Mouse (Mus musculus) spleen, adult 18-20 months (tissue): Measurements from ENCODE around the gene Slc26a1.

Experiments
- DNase-seq, 2 experiments: peaks; one replicate each; pipeline ENCODE4 v3.0.0; 2022; ENCODE audit warnings: mixed read lengths in 2 of 2

Slc26a1 gene

DNA sequence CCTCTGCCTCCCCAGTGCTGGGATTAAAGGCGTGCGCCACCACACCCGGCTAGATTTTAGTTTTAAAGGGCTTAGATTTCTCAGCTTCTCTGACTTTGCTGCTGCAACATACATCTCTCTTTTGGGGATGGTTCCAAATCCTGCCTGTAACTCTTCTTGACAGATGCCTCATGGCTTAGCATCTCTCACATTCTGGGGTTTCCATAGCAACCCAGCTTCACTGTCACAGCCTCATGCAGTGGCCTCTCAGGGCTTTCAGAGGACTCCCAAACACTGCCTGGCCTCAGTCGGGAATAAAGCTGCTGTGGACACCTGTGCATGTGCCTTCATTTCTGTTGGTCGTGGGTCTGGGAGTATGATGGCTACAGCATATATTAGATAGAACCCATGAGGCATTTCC lies 13.7 kb upstream of the Slc26a1 start:
- DNase-seq = no peak

- no peak for DNase-seq
Observed at GRCm38 (mm10) chr5:108680871-108681270, 5.5 kb upstream of the Slc26a1 start.

DNA sequence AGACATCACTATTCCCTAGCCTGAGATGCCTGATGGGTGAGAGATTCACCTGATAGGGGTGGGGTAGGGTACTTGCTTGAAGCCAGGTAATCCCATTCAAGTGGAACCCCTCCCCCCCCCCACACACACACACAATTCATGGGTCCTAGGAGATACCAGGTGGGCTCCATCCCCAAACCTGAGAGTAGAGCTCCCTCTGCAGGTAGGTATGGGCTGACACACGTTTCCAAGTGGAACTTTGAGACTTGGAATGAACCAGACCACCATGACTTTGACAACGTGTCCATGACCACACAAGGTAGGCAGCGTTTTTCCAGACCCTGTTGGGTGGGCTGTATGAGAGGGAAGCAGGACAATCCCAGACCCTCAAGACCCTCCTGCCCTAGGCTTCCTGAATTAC lies 4.5 kb upstream of the Slc26a1 start:
- no peak for DNase-seq

DNA sequence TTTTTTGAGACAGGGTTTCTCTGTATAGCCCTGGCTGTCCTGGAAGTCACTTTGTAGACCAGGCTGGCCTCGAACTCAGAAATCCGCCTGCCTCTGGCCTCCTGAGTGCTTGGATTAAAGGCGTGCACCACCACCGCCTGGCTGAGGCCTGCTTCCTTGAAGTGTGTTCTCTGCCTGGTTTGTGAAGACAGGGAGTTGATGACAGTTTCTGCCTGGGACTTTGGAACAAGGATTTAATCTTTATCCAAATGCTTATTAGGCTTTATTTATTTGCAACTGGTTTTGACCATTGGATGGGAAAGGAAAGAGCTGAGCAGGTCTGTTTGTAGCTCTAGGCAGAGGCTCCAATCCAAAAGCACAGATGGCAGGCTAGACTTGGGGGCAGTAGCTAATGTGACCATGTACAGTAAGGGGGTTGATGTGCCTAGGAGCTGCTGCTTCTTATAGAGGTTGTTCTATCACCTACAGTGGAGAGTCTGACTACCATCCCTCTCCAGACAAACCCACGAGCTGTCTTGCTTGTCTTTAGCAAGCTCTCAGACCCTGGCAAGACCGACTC lies 3.0 kb upstream of the Slc26a1 start:
- no peak for DNase-seq

DNA sequence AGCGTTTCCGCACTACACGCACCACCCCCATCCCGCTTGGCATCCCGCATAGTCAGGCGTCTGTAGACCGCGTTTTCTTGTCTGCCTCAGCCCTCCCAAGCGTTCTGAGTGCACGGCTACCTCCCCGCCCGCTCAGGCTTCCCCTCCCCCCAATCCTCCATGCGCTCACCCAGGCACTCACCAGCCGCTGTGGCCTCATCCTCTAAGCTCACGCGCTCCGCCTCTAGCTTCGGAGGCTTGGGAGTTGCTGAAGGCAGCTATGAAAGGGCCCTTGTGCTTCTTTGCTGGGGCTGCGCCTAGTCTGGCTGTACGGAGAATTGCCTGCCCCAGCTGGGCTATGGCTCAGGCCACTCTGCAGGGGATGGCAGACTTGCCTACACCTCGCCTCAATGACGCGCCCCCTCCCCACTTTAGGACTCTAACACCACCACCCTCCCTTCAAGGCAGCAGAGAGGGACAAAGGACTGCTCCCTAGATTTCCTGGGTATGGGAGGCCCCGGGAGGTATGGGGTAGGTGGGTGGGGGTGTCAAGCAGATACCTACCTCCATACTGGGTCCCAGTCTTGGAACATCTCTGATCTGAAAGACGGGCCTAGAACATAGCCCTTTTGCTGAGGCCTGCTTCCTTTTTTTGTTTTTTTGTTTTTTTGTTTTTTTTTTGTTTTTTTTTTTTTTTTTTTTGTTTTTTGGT lies 2.4 kb upstream of the Slc26a1 start:
- no peak for DNase-seq

DNA sequence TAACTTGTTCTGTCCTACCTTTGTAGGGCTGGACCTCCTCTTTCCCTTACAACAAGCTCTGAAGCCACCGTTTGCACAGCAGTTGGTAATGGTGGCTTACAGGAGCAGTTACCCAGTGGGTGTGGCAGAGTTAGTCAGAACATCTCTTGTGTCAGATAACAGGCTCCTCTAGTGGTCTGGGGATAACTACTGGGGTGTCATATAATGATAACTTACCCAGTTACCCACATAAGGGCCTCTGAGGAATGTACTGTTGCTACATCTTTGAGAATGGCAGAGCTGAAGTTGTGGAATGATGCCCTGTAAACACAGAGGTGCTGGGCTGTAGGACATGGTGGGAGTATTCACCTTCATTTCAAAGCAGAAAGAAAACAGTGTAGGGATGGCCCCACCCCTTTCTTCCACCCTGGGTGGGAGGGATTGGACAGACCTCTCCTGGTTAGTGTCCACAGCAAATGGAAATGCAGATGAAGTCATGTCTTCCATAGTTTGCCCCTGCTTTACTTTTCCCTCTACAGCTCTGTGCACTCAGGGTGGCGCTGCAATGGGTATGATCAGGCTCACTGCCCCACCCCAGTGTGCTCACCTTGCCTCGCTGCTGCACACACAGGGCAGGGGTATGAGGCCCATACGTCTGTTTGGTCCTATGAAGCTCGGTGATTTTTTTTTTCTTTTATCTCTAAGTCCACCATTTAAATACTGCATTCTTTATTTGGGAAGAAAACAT lies 1.6 kb upstream of the Slc26a1 start:
- no peak for DNase-seq

GRCm38 (mm10) chr5:108674624-108675023 lies 745 bp downstream of the Slc26a1 start:
- DNase-seq = no peak

DNA sequence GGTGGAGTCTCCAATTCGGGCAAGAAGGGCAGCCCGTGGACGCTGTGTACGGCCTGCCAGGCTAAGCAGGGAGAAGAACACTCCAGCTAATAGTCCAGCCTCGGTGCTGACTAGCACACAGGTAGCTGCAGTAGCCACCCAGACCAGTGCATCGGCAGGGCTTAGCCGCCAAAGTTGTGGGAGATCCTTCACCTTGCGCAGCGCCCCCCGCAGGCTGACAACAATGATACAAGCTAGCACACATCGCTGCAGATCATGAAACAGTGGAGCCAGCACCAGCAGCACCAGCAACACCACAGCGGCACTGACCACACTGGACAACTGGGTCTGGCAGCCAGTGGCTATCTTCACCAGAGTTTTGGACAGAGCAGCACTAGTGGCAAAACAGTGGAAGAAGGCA lies 3.6 kb downstream of the Slc26a1 start:
- DNase-seq = no peak

GRCm38 (mm10) chr5:108670785-108671184 lies 4.6 kb downstream of the Slc26a1 start:
- DNase-seq = peak in 1 of 2 experiments; percentile 55

- DNase-seq = no peak
Observed at GRCm38 (mm10) chr5:108669986-108670385, 5.4 kb downstream of the Slc26a1 start.

- DNase-seq = peak; percentile 84 to 87
Observed at GRCm38 (mm10) chr5:108668977-108669936, 6.1 kb downstream of the Slc26a1 start, which contains the start of gene Dgkq. Dgkq (minus strand) TSS chr5:108669672.

DNA sequence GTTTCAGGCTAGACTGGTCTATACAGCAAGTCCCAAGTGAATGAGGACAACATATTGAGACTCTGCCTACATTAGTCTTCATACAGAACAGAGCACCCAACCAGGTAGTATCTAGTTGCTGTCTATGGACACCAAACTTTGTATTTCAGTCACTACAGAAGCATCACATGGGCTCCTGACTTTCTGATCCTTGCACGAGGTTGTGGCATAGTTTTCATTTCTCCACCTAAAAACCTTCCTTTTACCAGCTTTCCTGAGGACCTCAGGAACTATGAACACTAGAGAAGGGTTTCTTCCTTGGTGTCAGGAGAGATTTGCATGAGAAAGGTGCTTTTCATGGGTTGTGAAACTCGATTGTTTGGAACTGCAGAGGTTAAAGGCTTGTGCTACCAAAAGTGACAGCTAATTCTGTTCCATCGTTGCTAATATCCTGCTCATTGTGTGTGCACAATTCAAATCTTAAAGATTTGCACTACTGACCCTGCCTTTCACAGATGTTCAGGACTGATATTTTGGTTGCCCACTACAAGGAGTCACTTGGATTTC lies 6.9 kb downstream of the Slc26a1 start:
- no peak for DNase-seq

DNA sequence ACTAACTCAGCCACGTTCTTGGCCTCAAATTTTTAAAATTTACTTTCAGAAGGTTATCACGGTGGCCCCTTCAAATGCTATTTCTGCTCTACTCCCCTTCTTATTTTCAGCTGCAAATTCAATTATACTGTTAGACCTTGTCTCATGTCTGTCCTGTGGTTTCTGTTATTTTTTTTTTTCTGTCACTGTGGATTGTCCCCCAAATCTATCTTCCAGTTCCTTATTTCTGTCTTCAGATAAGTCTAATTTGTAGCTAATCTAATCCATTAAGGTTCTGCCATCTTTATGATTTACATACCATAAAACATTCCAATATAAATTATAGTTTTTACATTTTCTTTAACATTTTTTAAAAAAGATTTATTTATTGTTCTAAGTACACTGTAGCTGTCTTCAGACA lies 8.0 kb downstream of the Slc26a1 start:
- DNase-seq = no peak

DNA sequence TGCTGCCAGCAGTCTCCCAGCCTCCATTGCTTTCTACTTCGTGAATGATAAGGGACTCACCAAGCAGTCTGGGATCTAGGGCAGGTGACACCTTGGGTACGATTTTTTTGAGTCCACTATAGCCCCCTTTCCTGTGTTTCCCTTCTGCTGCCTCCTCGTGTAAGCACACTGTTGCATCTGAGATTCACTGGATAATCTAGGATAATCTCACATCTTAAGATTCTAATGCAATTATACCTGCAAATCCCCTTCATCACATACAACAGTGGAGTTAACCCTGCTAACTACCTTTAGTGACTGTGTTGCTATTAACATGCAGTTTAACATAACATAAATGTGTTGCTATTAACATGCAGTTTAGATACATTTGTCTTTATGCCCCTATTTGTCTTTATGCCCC lies 10.3 kb downstream of the Slc26a1 start:
- no peak for DNase-seq

DNA sequence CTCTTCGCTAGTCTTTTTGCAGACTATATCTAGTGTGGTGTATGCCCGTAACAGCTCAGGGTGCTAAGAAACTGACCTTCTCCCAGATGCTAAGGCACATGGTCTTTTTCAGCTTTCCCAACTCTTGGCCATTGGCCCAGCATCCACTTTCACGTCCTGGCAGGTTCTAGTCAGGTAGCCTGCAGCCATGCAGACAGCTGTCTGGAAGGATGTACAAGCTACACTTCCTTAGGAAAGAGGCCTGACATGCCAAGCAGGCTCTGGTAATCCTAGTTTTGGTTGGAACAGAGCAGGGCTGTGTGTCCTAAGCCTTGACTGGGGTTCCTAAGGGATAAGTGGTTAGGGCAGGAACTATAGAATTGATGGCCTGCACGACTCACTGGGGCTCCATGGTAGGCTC lies 12.6 kb downstream of the Slc26a1 start:
- no peak for DNase-seq

- DNase-seq = peak; percentile 83 to 95
Observed at GRCm38 (mm10) chr5:108660632-108661268, 14.6 kb downstream of the Slc26a1 start.

DNA sequence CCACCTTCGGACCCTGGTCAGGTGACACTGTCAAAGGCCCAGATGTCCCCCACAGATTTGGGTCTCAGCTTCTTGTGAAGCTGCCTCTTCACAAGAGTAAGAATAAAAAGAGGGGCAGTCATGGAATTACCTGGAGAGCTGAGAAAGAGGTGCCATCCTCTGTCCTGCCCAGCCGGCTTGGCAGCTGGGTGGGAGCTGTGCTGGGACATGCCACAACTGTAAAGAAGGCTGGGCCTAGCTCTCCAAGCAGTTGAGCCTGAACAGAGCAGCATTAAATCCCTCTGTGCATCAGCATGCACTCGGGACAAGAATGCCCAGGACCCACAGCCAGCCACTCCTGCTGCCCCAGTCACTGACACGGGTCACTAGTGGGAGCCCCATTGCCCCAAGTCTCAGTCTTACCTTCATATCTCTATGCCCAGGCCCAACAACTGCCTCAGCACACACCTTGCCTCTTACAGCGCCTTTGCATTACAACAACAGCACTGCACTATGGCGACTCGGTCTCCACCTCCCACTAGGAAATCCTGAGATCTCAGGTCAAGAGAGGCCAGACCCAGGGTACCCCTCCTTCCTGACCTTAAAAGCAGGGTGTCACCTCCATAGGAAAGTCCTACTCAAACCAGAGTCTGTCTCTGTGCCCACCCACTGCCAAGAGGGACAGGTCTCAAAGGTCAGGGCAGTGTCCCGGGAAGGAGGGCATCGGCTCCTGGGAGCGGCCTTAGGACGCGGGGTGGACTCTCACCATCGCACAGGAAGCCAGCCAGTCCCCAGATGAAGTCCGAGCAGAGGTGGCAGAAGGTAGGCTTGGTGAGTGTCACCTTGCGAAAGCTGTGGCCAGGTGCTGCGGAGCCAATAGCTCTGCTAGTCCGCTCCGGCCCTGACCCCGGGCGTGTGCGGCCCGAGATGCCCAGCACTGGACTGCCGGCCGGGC lies 15.4 kb downstream of the Slc26a1 start, which contains the start of gene Idua:
Gene Idua (plus strand): TSS at position 634 of the 934 bp plus-strand sequence.
- DNase-seq = no peak

GRCm38 (mm10) chr5:108658611-108659010 lies 16.8 kb downstream of the Slc26a1 start:
- DNase-seq = no peak

DNA sequence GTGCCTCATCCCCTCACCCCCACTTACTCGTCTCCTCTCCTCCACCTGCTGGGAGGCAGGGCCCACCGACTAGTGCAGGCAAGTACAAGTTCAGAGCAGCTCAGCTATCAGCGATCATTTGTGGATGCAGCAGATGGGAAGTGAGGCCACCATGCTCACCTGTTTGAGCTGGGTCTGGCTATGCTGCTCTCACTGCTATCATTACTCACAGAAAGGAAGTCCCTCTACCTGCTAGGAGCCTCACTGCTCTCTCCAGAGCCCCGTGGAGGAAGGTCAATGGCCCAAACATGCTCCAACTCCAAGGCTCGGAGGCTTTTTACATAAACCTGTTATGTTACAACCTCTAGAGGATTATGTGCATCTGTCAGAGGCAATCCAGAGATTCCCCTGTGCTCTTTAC lies 18.0 kb downstream of the Slc26a1 start:
- no peak for DNase-seq

- no peak for DNase-seq
Observed at GRCm38 (mm10) chr5:108655891-108656650, 19.3 kb downstream of the Slc26a1 start.
